Mouse (Mus musculus): Measurements from ENCODE around the gene Atf1.
"Not testable (repeated sequence)": the region's sequence is repeated elsewhere in the genome, so short reads cannot be mapped to it uniquely, and the experiment has no call there.

Atf1 gene

DNA sequence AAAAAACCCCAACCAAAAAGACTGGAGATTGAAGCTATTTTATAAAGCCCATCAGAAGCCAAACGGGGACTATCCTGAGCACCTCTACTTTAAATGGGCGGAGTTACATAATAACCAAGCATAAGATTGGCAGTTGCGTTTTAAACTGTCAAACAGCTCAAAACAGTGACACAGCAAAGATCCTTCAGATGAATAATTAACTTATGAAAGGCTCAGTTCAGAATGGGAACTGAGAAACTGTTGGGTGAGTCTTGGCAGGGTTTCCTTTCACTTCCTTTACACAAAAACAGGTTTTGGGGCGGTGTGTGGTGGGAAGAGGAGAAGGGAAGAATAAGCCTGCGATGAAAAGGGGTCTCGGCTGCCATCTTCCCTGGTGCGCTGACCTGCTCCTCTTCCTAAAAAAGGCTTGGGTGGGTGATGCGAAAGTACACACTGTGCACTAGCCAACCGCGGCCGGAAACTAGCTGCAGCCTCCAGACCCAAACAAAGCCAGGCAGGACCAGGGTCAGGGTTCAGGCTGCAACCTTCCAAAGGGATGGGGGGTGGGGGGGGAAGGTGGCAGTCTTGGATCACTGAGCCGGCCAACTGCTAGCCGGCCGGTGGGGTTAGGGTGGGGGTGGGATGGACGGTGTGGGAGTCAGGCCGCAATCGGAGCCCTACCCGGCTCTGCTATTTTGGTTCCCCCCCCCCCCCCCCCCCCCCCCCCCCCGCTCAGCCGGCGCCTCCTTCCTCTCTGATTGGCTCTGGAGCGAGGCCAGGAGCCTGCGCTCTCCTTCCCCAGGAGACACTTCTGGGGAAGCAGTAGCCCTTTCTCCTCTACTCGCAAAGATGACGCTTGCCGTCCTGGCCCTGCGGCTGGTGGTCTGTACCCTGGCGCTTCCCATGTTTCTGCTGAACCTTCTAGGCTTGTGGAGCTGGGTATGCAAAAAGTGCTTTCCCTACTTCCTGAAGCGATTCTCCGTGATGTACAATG is 76.7 kb downstream of the Atf1 start, which contains the start of gene Mettl7a1:
Gene Mettl7a1, plus strand, starts transcription at position 122 of the 973 bp plus-strand sequence.
- DNase-seq (ENCODE audit: low read depth, low spot score) = no peak

DNA sequence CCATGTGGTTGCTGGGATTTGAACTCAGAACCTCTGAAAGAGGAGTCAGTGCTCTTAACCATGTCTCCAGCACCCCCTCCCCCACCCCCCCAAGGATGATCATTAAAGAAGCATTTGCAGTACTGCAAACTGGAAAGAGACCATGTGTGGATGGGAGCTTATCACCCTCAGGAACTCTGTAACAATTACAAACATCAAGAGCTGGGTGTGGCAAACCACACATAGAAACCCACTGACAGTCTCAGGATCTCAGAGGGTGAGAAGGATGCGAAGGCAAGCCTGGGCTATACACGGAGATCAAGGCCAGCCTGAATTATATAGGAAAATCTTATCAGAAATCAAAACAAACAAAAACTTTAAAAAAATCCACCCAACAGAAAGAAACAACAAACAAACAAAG is 78.6 kb downstream of the Atf1 start:
- DNase-seq (ENCODE audit: low read depth, low spot score) = no peak

DNA sequence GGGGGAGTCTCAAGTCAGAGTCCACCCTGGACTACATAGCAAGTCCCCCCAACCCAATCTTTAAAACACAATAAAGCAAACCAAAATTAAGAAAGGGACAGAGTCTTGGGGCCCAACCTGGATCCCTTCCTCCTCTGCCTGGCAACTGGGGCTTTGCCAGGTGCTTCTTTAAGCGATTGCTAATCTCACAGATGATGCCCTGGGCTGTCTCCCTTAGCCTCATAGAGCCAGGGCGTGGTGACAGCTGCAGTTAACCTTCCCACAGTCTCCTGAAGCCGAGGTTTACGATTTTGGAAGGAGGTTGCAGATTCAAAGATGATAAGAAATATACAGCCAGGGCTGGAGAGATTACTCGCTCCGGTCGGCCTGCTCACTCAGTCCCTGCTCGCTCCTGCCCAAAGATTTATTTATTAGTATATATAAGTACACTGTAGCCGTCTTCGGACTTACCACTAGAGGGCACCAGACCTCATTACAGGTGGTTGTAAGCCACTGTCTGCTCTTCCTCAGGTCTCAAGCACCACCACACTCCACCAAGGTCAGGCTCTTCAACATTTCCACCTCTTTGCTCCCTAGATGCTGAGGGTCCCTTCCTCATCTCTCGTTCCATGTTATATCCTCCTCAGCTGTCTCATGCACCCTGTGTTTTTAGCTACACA is 79.9 kb downstream of the Atf1 start:
- DNase-seq (ENCODE audit: low read depth, low spot score) = not testable (repeated sequence)
